Mouse (Mus musculus): ENCODE data around the gene Btbd9.

DNA sequence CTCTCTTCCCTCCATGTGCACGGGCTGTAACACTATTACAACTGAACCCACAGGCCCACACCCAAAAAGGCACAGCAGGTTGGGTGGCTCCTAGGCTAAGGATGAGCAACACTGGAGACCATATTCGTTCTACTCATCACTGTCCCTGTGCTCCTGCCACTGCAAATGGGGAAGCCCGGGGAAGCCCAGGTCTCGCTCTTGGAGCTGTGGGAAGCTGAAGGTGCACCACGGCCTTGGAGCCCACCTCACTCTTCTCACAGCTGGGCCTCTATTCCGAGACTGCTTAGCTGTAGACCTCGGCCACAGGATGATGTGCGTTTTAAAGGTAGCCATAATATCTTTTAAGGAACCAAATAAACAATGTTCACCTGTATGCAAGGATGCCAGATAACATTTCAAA is 60.9 kb downstream of the Btbd9 start:
- TF ChIP-seq CTCF (IDR thresholded peaks at IDR 0.05; ENCODE audit: low read depth, low read length) (no peak), POLR2A (IDR thresholded peaks at IDR 0.05; ENCODE audit: extremely low read depth, insufficient read depth, low read length) (no peak)
